Mouse (Mus musculus) liver, adult (tissue): ENCODE measurements around the gene Mtss1l.

Experiments used
- GATA4 ChIP-seq: IDR thresholded peaks from 2 replicates; pipeline ENCODE4 v1.6.1; 2014; ENCODE audit warnings: mild to moderate bottlenecking, low read length; ENCODE audit not compliant: insufficient replicate concordance

Mtss1l gene

DNA sequence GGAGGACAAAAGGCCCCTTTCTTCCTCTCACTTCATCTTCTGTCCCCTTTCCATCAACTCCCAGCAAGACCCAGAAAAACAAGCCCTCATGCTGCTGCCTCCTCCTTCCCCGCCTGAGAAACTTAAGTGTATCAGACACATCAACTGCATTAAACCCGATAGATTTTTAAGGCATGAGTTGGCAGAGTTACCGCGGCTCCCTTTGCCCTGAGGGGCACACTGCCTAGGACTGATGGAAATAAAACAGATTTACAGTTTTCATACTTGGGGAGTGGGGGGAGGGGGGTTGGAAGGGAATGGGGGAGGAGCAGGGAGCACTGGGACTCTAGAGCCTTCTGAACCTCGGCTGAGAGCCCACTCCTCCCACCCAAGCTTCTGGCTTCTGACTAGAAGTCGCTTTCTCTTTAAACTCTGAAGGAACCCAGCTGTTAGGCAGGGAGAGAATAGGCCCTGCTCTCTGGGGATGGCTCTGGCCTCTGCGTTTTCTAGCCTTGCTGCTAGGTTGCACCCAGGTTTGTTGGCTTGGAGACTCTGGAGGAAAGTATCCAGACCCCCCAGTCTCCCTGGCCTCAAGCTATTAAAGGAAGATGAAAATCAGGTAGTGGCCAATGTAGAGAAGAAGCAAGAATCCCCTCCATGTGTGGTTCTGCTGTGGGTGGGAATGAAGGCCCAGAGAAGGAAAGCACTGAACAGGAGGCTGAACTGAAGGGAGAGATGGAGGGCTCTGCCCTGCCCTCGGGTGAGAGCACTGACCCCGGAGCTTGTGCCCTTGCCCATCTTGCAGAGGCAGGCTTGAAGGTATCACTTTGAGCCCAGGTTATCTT, 18.4 kb upstream of the Mtss1l start:
- no peak for TF ChIP-seq GATA4

DNA sequence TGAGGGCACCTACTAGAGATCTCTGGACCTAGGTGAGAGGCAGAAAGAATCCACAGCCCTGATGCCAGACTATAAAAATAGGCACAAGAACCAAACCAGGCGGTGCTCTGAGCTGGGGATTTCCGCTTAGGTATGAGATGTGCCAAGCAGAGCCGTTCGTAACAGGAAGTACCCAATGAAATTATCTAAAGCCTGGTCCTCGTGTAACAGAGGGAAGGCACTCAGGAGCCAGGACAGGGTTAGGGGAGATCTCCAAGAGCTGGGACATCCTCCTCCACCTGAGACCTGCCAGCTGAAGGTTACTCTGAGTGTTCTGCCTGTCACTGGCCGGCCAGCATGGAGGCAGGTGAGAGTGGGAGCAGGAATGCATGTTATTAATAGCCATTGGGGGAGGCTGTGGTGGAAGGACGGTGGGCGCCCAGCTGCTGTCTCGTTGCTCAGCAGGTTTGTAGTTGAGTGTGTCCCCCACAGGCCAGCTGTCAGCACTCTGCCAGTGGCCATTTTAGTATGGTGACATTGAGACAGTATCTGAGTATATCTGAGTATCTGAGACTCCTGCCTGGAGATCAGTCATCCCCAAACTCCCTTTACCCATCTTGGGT, 17.7 kb upstream of the Mtss1l start:
- no peak for TF ChIP-seq GATA4

GRCm38 (mm10) chr8:110704103-110704502, 17.2 kb upstream of the Mtss1l start:
- TF ChIP-seq GATA4: no peak

- TF ChIP-seq GATA4: peak; percentile 11; the same call in 1 of the 2 replicates
Measured at GRCm38 (mm10) chr8:110705391-110706287, 15.6 kb upstream of the Mtss1l start.

GRCm38 (mm10) chr8:110706288-110706870, 14.9 kb upstream of the Mtss1l start:
- TF ChIP-seq GATA4: no peak

DNA sequence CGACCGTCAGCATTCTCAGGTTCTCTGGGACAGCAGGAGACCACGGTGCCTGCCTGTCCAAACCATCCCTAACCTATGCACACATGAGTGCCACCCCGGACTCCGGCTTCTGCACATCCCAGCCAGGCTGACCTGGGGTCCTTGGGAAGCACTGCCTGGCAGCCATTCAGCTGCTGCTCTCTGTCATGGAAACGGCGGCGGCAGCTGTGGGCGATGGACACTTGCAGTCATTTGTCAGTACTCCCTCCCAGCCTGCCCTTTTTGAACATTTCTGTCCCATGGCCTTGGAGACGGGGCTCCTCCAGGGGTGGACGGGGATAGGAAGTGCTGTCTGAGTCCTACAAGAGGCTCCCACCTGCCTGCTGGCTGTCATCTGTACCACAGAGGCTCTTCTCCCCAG, 12.8 kb upstream of the Mtss1l start:
- TF ChIP-seq GATA4: no peak

DNA sequence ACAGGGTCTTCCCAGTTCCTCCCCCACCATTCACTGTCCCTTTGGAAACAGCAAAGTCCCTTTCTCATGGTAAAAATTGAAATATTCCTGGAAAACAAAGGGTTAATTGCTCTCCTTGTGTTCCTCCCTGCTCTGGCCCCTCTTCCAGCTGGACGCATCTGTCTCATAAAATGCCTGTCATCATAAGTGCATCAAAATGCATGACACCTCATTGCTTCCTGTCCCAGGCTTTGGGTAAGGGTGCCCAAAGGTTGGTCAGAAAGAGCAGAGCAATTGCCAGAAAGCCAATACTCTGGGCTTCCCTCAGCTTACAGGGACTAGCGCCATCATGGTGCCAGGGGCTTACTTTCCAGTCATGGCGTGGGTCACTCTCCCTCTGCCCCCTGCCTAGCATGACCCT, 10.7 kb upstream of the Mtss1l start:
- TF ChIP-seq GATA4: no peak

GRCm38 (mm10) chr8:110711271-110711934, 9.9 kb upstream of the Mtss1l start:
- no peak for TF ChIP-seq GATA4

GRCm38 (mm10) chr8:110713073-110713472, 8.2 kb upstream of the Mtss1l start:
- no peak for TF ChIP-seq GATA4

DNA sequence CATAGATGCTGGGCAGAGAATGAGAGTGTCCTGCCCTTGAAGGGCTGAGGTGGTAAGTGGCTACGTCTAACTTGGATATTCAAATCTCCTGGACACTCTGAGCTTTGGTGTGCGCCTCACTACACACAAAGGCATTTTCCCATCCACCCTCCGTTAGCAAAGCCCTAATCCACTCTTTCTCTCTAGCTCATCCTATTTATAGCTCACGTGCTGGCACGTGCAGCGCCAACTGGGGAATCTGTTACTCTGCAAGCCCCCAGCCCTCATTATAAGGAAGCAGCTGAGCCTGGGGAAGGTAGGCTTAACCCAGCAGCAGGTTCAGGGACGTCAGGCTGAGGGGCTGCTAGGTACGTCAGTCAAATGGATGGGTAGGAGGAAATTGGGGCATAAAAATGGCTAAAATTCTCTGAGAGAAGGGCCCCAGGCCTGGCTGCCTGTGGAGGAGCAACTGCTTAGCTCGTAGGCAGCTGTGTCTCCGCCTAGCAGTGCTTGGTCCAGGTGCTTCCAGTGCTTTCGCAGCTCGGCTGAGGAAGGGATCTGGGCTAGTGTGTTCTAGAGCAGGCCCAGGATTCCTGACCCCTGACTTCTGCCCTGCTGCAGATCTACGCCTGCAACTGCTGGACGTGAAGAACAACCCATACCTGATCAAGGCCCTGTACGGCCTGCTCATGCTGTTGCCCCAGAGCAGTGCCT, 6.3 kb upstream of the Mtss1l start:
- no peak for TF ChIP-seq GATA4

DNA sequence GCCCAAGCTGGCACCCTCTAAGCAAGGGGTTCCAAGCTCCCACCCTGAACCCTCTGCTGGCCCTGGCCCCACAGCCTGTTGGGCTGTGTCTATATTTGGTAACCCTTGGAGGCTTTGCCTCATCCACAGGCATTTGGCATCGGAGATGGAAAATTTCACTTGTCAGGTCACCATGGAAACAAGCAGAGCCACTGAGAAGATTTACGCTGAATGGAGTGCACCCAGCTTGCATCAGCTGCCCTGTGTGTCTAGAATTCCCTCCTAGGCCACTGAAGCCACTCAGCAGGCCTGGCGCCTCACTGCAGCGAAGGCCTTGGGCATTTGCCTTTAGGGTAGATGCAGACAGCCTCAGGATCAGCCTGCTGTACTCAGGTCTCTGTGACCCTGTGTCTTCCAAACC, 5.2 kb upstream of the Mtss1l start:
- no peak for TF ChIP-seq GATA4

- no peak for TF ChIP-seq GATA4
Measured at GRCm38 (mm10) chr8:110717131-110717530, 4.1 kb upstream of the Mtss1l start.

GRCm38 (mm10) chr8:110718209-110718968, 2.9 kb upstream of the Mtss1l start:
- no peak for TF ChIP-seq GATA4
